Mouse (Mus musculus): ENCODE measurements around the gene Aldh16a1. TPM values are rescaled to one million over a fixed set of nuclear protein-coding genes. Genes with fewer than 3 reads are reported as not detected.

Aldh16a1 gene
- total and polyA plus RNA-seq, 2 experiments from 2014 or later: 19.0 to 30.9 TPM

GRCm38 (mm10) chr7:45125144-45125600, 29.2 kb downstream of the Aldh16a1 start:
- H3K36me3 ChIP-seq (ENCODE audit: insufficient read depth, low read length): peaks cover 53% of the 10 kb centered on the region
- no peaks in the 10 kb centered on the region for H3K9me3 ChIP-seq (ENCODE audit: low read length)
- 20% methylated on average over 7 of the region's 7 CpGs for WGBS
- peak overlapping the region; percentile 80 for H3K27ac ChIP-seq
- H3K27me3 ChIP-seq (ENCODE audit: insufficient read depth, low read length): no peaks in the 10 kb centered on the region
- H3K4me1 ChIP-seq (ENCODE audit: insufficient read depth, low read length): peaks cover 14% of the 10 kb centered on the region
- H3K9ac ChIP-seq (replicated peaks; ENCODE audit: low read length): no peak overlapping the region
- ATAC-seq: no peak
- peak; percentile 49 for DNase-seq (ENCODE audit: low spot score)
- no peak overlapping the region for H3K4me3 ChIP-seq (ENCODE audit: low read length)
- no peak for TF ChIP-seq CTCF (IDR thresholded peaks at IDR 0.05; ENCODE audit: low read depth)
- H3K4me2 ChIP-seq (ENCODE audit: low read depth, low read length): no peak overlapping the region

GRCm38 (mm10) chr7:45124224-45125143, 29.9 kb downstream of the Aldh16a1 start, which contains the start of gene Rps11:
TSS of gene Rps11 (minus strand) at chr7:45124439.
- no peaks in the 10 kb centered on the region for H3K9me3 ChIP-seq (ENCODE audit: low read length)
- H3K36me3 ChIP-seq (ENCODE audit: insufficient read depth, low read length): peaks cover 59% of the 10 kb centered on the region
- DNase-seq (ENCODE audit: low spot score) (peak; percentile 100), ATAC-seq (peak; percentile 88)
- no peaks in the 10 kb centered on the region for H3K27me3 ChIP-seq (ENCODE audit: insufficient read depth, low read length)
- WGBS: 1% methylated on average over 59 of the region's 59 CpGs
- peak within 1 kb of the TSS; percentile 64 for H3K4me3 ChIP-seq (ENCODE audit: low read length)
- peak; percentile 34 for TF ChIP-seq CTCF (IDR thresholded peaks at IDR 0.05; ENCODE audit: low read depth)
- peak within 1 kb of the TSS; percentile 96 for H3K4me2 ChIP-seq (ENCODE audit: low read depth, low read length)
- peaks cover 14% of the 10 kb centered on the region for H3K4me1 ChIP-seq (ENCODE audit: insufficient read depth, low read length)
- H3K9ac ChIP-seq (replicated peaks; ENCODE audit: low read length): peak within 1 kb of the TSS; percentile 78
- H3K27ac ChIP-seq: peak within 1 kb of the TSS; percentile 87

GRCm38 (mm10) chr7:45123186-45123570, 31.2 kb downstream of the Aldh16a1 start:
- Histone ChIP-seq H3K27ac (peak overlapping the region; percentile 87; the same call in 1 of the 2 replicates), H3K4me2 (ENCODE audit: low read depth, low read length) (peak overlapping the region; percentile 96), H3K9ac (replicated peaks; ENCODE audit: low read length) (peak overlapping the region; percentile 78), H3K4me3 (ENCODE audit: low read length) (peak overlapping the region; percentile 64), H3K9me3 (ENCODE audit: low read length) (no peaks in the 10 kb centered on the region), H3K27me3 (ENCODE audit: insufficient read depth, low read length) (no peaks in the 10 kb centered on the region), H3K4me1 (ENCODE audit: insufficient read depth, low read length) (peaks cover 14% of the 10 kb centered on the region), H3K36me3 (ENCODE audit: insufficient read depth, low read length) (peaks cover 69% of the 10 kb centered on the region)
- DNase-seq (ENCODE audit: low spot score) (peak; percentile 46), ATAC-seq (no peak)
- WGBS: 22% methylated on average over 12 of the region's 12 CpGs
- no peak for TF ChIP-seq CTCF (IDR thresholded peaks at IDR 0.05; ENCODE audit: low read depth)

- Histone ChIP-seq H3K27me3 (ENCODE audit: insufficient read depth, low read length) (no peaks in the 10 kb centered on the region), H3K4me1 (ENCODE audit: insufficient read depth, low read length) (peaks cover 14% of the 10 kb centered on the region), H3K4me2 (ENCODE audit: low read depth, low read length) (peak overlapping the region; percentile 96), H3K9me3 (ENCODE audit: low read length) (no peaks in the 10 kb centered on the region), H3K9ac (replicated peaks; ENCODE audit: low read length) (peak overlapping the region; percentile 78; the same call in 1 of the 2 replicates), H3K36me3 (ENCODE audit: insufficient read depth, low read length) (peaks cover 70% of the 10 kb centered on the region), H3K27ac (0 out of 2 replicates have a peak overlapping the region, but pooled peaks have one; percentile 87), H3K4me3 (ENCODE audit: low read length) (peak overlapping the region; percentile 64)
- TF ChIP-seq CTCF (IDR thresholded peaks at IDR 0.05; ENCODE audit: low read depth): no peak
- ATAC-seq: no peak
- DNase-seq (ENCODE audit: low spot score): no peak
- 83% methylated on average over 15 of the region's 15 CpGs for WGBS
These were observed 31.7 kb downstream of the Aldh16a1 start for GRCm38 (mm10) chr7:45122561-45123185.

- TF ChIP-seq CTCF (IDR thresholded peaks at IDR 0.05; ENCODE audit: low read depth): no peak
- Histone ChIP-seq H3K4me1 (ENCODE audit: insufficient read depth, low read length) (peaks cover 8% of the 10 kb centered on the region), H3K4me3 (ENCODE audit: low read length) (no peak overlapping the region), H3K27ac (no peak overlapping the region), H3K27me3 (ENCODE audit: insufficient read depth, low read length) (no peaks in the 10 kb centered on the region), H3K4me2 (ENCODE audit: low read depth, low read length) (no peak overlapping the region), H3K36me3 (ENCODE audit: insufficient read depth, low read length) (peaks cover 66% of the 10 kb centered on the region), H3K9me3 (ENCODE audit: low read length) (no peaks in the 10 kb centered on the region), H3K9ac (replicated peaks; ENCODE audit: low read length) (no peak overlapping the region)
- no peak for ATAC-seq
- DNase-seq (ENCODE audit: low spot score): no peak
These were observed 32.4 kb downstream of the Aldh16a1 start for GRCm38 (mm10) chr7:45121966-45122365.

- Histone ChIP-seq H3K9me3 (ENCODE audit: low read length) (no peaks in the 10 kb centered on the region), H3K9ac (replicated peaks; ENCODE audit: low read length) (no peak overlapping the region), H3K27me3 (ENCODE audit: insufficient read depth, low read length) (no peaks in the 10 kb centered on the region), H3K4me1 (ENCODE audit: insufficient read depth, low read length) (peaks cover 6% of the 10 kb centered on the region), H3K36me3 (ENCODE audit: insufficient read depth, low read length) (peaks cover 60% of the 10 kb centered on the region), H3K4me3 (ENCODE audit: low read length) (no peak overlapping the region), H3K27ac (no peak overlapping the region; the same call in 1 of the 2 replicates), H3K4me2 (ENCODE audit: low read depth, low read length) (no peak overlapping the region)
- TF ChIP-seq CTCF (IDR thresholded peaks at IDR 0.05; ENCODE audit: low read depth): no peak
- WGBS: 62% methylated on average over 8 of the region's 8 CpGs
- DNase-seq (ENCODE audit: low spot score) (no peak), ATAC-seq (no peak)
These were observed 33.0 kb downstream of the Aldh16a1 start for GRCm38 (mm10) chr7:45121404-45121803.

Data from hindbrain, postnatal 0 days (tissue).